Mouse (Mus musculus) myocyte (in vitro differentiated cells): Measurements from ENCODE around the gene Fam50a. TPM values are rescaled to one million over a fixed set of nuclear protein-coding genes. Genes with fewer than 3 reads are reported as not detected.

Experiments used
- H3K27me3 ChIP-seq: one replicate; pipeline ENCODE4 v1.6.1; 2011; ENCODE audit not compliant: control insufficient read depth, insufficient read depth, insufficient read length
- H3K36me3 ChIP-seq: one replicate; pipeline ENCODE4 v1.6.1; 2011; ENCODE audit not compliant: control insufficient read depth, insufficient read depth
- H3K4me2 ChIP-seq: one replicate; pipeline ENCODE4 v1.6.1; 2011; ENCODE audit warnings: low read depth, control low read depth
- H3K4me3 ChIP-seq: one replicate; pipeline ENCODE4 v1.5.1; 2011; ENCODE audit warnings: mild to moderate bottlenecking, control low read depth, moderate library complexity
- H3K79me2 ChIP-seq: one replicate; pipeline ENCODE4 v1.6.1; 2011; ENCODE audit not compliant: control insufficient read depth, insufficient read depth
- H3ac ChIP-seq: one replicate; pipeline ENCODE4 v1.6.1; 2011; ENCODE audit not compliant: control insufficient read depth, insufficient read length
- CEBPB ChIP-seq: IDR thresholded peaks from 2 replicates; pipeline ENCODE4 v1.6.1; 2011; ENCODE audit warnings: mild to moderate bottlenecking, moderate library complexity; ENCODE audit not compliant: poor library complexity, insufficient read depth, severe bottlenecking
- E2F4 ChIP-seq: IDR thresholded peaks from one replicate; pipeline ENCODE4 v1.6.1; 2011; ENCODE audit warnings: mild to moderate bottlenecking, control low read depth, moderate library complexity; ENCODE audit not compliant: insufficient read depth
- MAX ChIP-seq: IDR thresholded peaks from one replicate; pipeline ENCODE4 v1.6.1; 2011; ENCODE audit warnings: low read depth, mild to moderate bottlenecking, control low read depth
- MYOD1 ChIP-seq, 3 experiments: IDR thresholded peaks; one replicate each; pipeline ENCODE4 v1.6.1; 2011; ENCODE audit warnings: control low read depth in 2 of 3, low read depth in 2 of 3, mild to moderate bottlenecking in 2 of 3, moderate library complexity in 1 of 3; ENCODE audit not compliant: insufficient read length in 2 of 3, control insufficient read depth in 1 of 3
- MYOG ChIP-seq, 3 experiments: IDR thresholded peaks; one replicate each; pipeline ENCODE4 v1.6.1; 2011; ENCODE audit warnings: control low read depth in 2 of 3, low read depth in 2 of 3, mild to moderate bottlenecking in 2 of 3; ENCODE audit not compliant: insufficient read length in 2 of 3, control insufficient read depth in 1 of 3, insufficient read depth in 1 of 3
- POLR2A ChIP-seq: IDR thresholded peaks from one replicate; pipeline ENCODE4 v1.6.1; 2011; ENCODE audit warnings: low read depth, mild to moderate bottlenecking, control low read depth, moderate library complexity; ENCODE audit not compliant: insufficient read length
- POLR2AphosphoS2 ChIP-seq: IDR thresholded peaks from one replicate; pipeline ENCODE4 v1.6.1; 2011; ENCODE audit warnings: low read depth, control low read depth; ENCODE audit not compliant: insufficient read length
- REST ChIP-seq: IDR thresholded peaks from one replicate; pipeline ENCODE4 v1.6.1; 2011; ENCODE audit warnings: mild to moderate bottlenecking, control low read depth, moderate library complexity; ENCODE audit not compliant: insufficient read depth, insufficient read length
- SRF ChIP-seq: IDR thresholded peaks from one replicate; pipeline ENCODE4 v1.6.1; 2011; ENCODE audit warnings: low read depth; ENCODE audit not compliant: control insufficient read depth, insufficient read length
- TCF12 ChIP-seq: IDR thresholded peaks from one replicate; pipeline ENCODE4 v1.6.1; 2011; ENCODE audit warnings: mild to moderate bottlenecking, control low read depth; ENCODE audit not compliant: poor library complexity, insufficient read depth, severe bottlenecking
- TCF3 ChIP-seq: IDR thresholded peaks from one replicate; pipeline ENCODE4 v1.6.1; 2011; ENCODE audit warnings: low read depth, control low read depth; ENCODE audit not compliant: insufficient read length
- USF1 ChIP-seq: IDR thresholded peaks from one replicate; pipeline ENCODE4 v1.6.1; 2011; ENCODE audit warnings: low read depth, mild to moderate bottlenecking, control low read depth, moderate library complexity
- polyA plus RNA-seq: library from polyadenylated mRNA; unstranded; fragments of >200 nt; fragmentation: generic; extraction: Trizol; gene quantifications from one replicate; pipeline ENCODE4 v1.2.1, GENCODE M21; 2012; ENCODE audit warnings: missing spikeins

Fam50a gene
- polyA plus RNA-seq, 1 experiment: 62.2 TPM

DNA sequence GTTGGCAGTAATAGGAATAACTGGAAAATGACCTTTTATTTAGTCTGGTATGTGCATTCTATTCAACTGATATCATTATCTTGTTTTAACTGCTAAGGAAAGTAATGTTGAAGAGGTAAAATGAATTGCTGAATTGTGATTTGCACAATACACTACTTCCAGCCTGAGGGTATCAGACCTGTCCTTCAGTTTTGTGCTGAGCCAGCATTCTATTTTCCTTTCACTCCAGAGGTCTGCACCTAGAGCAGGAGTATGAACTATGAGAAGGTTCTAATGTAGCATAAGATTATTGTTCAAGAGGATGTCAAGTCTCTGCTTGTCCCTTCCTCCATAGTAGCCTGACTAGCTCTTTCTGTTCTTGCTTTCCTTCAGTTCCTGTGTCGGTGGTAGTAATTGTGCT lies 14.5 kb upstream of the Fam50a start:
- TF ChIP-seq USF1: no peak
- no peak for TF ChIP-seq TCF12
- no peak for TF ChIP-seq TCF3
- no peak for TF ChIP-seq E2F4
- no peak for TF ChIP-seq POLR2A
- no peak for TF ChIP-seq MYOD1 (IDR thresholded peaks at IDR 0.05; ENCODE audit: control insufficient read depth in 1 of 3, insufficient read length in 2 of 3, low read depth in 2 of 3)
- no peak for TF ChIP-seq POLR2AphosphoS2
- Histone ChIP-seq H3K4me3 (peak overlapping the region; percentile 53), H3ac (no peak overlapping the region), H3K4me2 (peak overlapping the region; percentile 19), H3K27me3 (no peaks in the 10 kb centered on the region), H3K36me3 (peaks cover 6% of the 10 kb centered on the region), H3K79me2 (peaks cover 14% of the 10 kb centered on the region)

DNA sequence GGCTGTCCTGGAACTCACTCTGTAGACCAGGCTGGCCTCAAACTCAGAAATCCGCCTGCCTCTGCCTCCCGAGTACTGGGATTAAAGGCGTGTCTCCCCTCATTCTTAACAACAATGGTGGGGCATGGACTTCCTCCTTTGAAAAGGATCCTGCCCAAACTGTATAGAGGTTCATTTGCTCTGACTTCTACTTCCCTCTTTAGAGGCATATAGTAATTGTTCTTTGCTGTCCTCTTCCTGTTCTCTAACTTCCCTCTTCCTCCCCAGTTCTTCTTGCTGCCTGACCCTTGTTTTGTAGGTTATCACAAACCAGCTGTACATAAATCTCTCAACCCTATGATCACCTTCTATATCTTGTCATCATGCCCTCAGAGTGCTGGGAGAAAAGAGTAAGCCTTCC lies 13.1 kb upstream of the Fam50a start:
- no peak for TF ChIP-seq TCF12
- TF ChIP-seq REST: no peak
- no peak for TF ChIP-seq MYOG (IDR thresholded peaks at IDR 0.05; ENCODE audit: control insufficient read depth in 1 of 3, insufficient read depth in 1 of 3, insufficient read length in 2 of 3, low read depth in 2 of 3)
- no peak for TF ChIP-seq E2F4
- TF ChIP-seq POLR2A: no peak
- no peak for TF ChIP-seq MYOD1 (IDR thresholded peaks at IDR 0.05; ENCODE audit: control insufficient read depth in 1 of 3, insufficient read length in 2 of 3, low read depth in 2 of 3)
- TF ChIP-seq MAX: no peak
- no peak for TF ChIP-seq POLR2AphosphoS2
- TF ChIP-seq TCF3: no peak
- no peak for TF ChIP-seq CEBPB
- TF ChIP-seq SRF: no peak
- TF ChIP-seq USF1: no peak
- Histone ChIP-seq H3K4me2 (no peak overlapping the region), H3K79me2 (peaks cover 14% of the 10 kb centered on the region), H3K36me3 (peaks cover 6% of the 10 kb centered on the region), H3K27me3 (no peaks in the 10 kb centered on the region), H3ac (no peak overlapping the region), H3K4me3 (no peak overlapping the region)

DNA sequence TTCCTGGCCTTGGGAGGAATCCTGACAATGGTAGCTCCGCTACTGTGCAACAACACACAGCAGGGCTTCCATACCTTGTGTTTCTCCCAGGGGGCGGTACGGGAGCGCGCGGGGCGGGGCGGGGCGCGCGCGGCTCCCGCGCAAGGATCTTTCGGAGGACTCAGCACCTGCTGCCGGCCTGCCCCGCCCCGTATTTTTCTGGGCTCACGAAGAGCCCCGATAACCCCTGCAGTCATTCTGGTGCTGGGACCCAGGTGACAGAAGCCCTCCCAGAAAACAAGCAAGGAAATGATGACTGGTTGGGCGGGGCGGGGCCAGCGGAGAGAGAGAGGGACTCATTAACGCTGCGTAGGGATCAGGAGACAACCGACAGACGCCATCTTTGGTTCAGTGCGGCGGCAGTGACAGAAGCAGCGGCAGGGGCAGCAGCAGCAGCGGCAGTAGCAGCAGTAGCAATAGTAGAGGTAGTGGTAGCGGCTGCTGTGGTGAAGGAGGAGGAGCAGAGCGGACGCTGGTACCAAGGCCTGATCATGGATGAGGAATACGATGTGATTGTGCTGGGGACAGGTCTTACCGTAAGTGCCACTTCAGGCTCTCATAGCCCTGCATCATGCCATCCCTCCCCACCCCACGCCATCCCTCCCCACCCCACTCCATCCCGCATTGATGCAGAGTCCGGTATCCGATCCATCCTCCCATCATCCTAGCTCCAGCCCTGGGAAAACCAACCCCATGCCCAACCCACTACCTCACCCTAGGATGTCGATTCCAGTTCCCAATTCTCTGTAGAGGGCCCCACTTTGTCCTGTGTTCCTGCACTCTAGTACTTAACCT lies 7.7 kb upstream of the Fam50a start, which contains the start of gene Gdi1:
Gene Gdi1 (plus strand): TSS at position 132 of the 834 bp plus-strand sequence.
- H3K36me3 ChIP-seq: peaks cover 12% of the 10 kb centered on the region

DNA sequence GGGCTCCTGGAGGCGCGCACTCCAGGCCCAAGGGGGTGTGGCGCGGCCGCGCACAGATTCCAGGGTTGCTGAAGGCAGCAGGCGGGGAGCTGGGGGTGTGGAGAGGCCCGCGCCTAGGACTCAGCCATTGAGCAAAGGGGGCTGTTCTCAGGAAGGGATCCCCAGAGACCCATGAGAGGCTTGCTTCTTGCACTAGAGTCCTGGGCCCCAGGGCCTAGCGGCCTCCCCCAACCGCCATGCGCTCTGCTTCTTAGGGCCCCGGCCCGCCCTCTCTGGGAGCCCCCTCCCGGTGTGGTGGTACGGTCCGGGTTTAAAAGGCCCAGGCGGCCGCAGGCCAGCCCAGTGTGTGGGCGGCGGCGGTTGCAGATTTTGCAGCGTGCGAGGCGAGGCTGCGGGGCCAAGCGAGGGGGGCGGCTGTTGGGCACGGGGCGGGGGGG lies 15.9 kb downstream of the Fam50a start, which contains the start of gene Plxna3:
Gene Plxna3 (plus strand): TSS at position 342 of the 437 bp plus-strand sequence.
- Histone ChIP-seq H3K4me2 (peak within 1 kb of the TSS; percentile 79), H3K27me3 (no peaks in the 10 kb centered on the region), H3K4me3 (peak within 1 kb of the TSS; percentile 44), H3ac (no peak within 1 kb of the TSS), H3K36me3 (no peaks in the 10 kb centered on the region), H3K79me2 (peaks cover 4% of the 10 kb centered on the region)
- TF ChIP-seq TCF3: no peak
- TF ChIP-seq MYOD1 (IDR thresholded peaks at IDR 0.05; ENCODE audit: control insufficient read depth in 1 of 3, insufficient read length in 2 of 3, low read depth in 2 of 3): no peak
- TF ChIP-seq POLR2AphosphoS2: no peak
- TF ChIP-seq E2F4: no peak
- TF ChIP-seq REST: no peak
- TF ChIP-seq POLR2A: no peak
- no peak for TF ChIP-seq USF1
- TF ChIP-seq MYOG (IDR thresholded peaks at IDR 0.05; ENCODE audit: control insufficient read depth in 1 of 3, insufficient read depth in 1 of 3, insufficient read length in 2 of 3, low read depth in 2 of 3): no peak
- no peak for TF ChIP-seq MAX
- no peak for TF ChIP-seq CEBPB

More for the DNA sequence above, 7.7 kb upstream of the Fam50a start, which contains the start of gene Gdi1:
- TF ChIP-seq POLR2AphosphoS2: peak; percentile 92
- TF ChIP-seq TCF3: no peak
- no peak for TF ChIP-seq MAX
- peak; percentile 44 for TF ChIP-seq REST
- no peak for TF ChIP-seq CEBPB
- peak; percentile 99 for TF ChIP-seq POLR2A
- TF ChIP-seq MYOG (IDR thresholded peaks at IDR 0.05; ENCODE audit: control insufficient read depth in 1 of 3, insufficient read depth in 1 of 3, insufficient read length in 2 of 3, low read depth in 2 of 3): peak in 2 of 3 experiments; percentile 14 to 18
- TF ChIP-seq E2F4: no peak
- no peak for TF ChIP-seq TCF12
- TF ChIP-seq SRF: no peak
- no peak for TF ChIP-seq USF1
- TF ChIP-seq MYOD1 (IDR thresholded peaks at IDR 0.05; ENCODE audit: control insufficient read depth in 1 of 3, insufficient read length in 2 of 3, low read depth in 2 of 3): peak in 1 of 3 experiments; percentile 5
- peak within 1 kb of the TSS; percentile 51 for H3K4me2 ChIP-seq
- H3ac ChIP-seq: peak within 1 kb of the TSS; percentile 36
- H3K79me2 ChIP-seq: peaks cover 20% of the 10 kb centered on the region
- no peaks in the 10 kb centered on the region for H3K27me3 ChIP-seq
- peak within 1 kb of the TSS; percentile 74 for H3K4me3 ChIP-seq
